Mouse (Mus musculus) c-Kit-negative CD71-positive TER-119-positive erythroid progenitor cells, embryonic 14.5 days (primary cell): ENCODE data around the gene Dach1.

Source experiments
- DNase-seq: peaks from one replicate; pipeline ENCODE4 v3.0.0-alpha.2; 2013; ENCODE audit warnings: low read depth, low spot score

Dach1 gene

GRCm38 (mm10) chr14:98108764-98109163 is 60.8 kb downstream of the Dach1 start:
- DNase-seq, result no peak

- no peak for DNase-seq
These were observed 63.4 kb downstream of the Dach1 start for GRCm38 (mm10) chr14:98106208-98106607.

- DNase-seq, result no peak
These were observed 65.1 kb downstream of the Dach1 start for GRCm38 (mm10) chr14:98104314-98104955.

- no peak for DNase-seq
These were observed 74.3 kb downstream of the Dach1 start for GRCm38 (mm10) chr14:98095229-98095628.

GRCm38 (mm10) chr14:98089246-98089645 is 80.3 kb downstream of the Dach1 start:
- no peak for DNase-seq

GRCm38 (mm10) chr14:98087355-98087754 is 82.2 kb downstream of the Dach1 start:
- DNase-seq, result no peak

- DNase-seq, result no peak
These were observed 82.8 kb downstream of the Dach1 start for GRCm38 (mm10) chr14:98086794-98087193.

GRCm38 (mm10) chr14:98085141-98085540 is 84.4 kb downstream of the Dach1 start:
- DNase-seq, result no peak

GRCm38 (mm10) chr14:98084720-98085119 is 84.8 kb downstream of the Dach1 start:
- no peak for DNase-seq

GRCm38 (mm10) chr14:98083419-98083818 is 86.1 kb downstream of the Dach1 start:
- no peak for DNase-seq

GRCm38 (mm10) chr14:98080014-98080413 is 89.6 kb downstream of the Dach1 start:
- DNase-seq, result no peak

- DNase-seq, result no peak
These were observed 91.6 kb downstream of the Dach1 start for GRCm38 (mm10) chr14:98077996-98078395.

GRCm38 (mm10) chr14:98073421-98074080 is 96.0 kb downstream of the Dach1 start:
- no peak for DNase-seq

GRCm38 (mm10) chr14:98072647-98073420 is 96.7 kb downstream of the Dach1 start:
- DNase-seq, result no peak

GRCm38 (mm10) chr14:98071877-98072276 is 97.7 kb downstream of the Dach1 start:
- DNase-seq, result no peak

GRCm38 (mm10) chr14:98067273-98067905 is 102.2 kb downstream of the Dach1 start:
- DNase-seq, result no peak

- DNase-seq, result no peak
These were observed 105.4 kb downstream of the Dach1 start for GRCm38 (mm10) chr14:98064190-98064589.

GRCm38 (mm10) chr14:98049329-98049728 is 120.2 kb downstream of the Dach1 start:
- no peak for DNase-seq

- no peak for DNase-seq
These were observed 121.2 kb downstream of the Dach1 start for GRCm38 (mm10) chr14:98048403-98048802.

GRCm38 (mm10) chr14:98047670-98048069 is 121.9 kb downstream of the Dach1 start:
- DNase-seq, result no peak

- no peak for DNase-seq
These were observed 122.6 kb downstream of the Dach1 start for GRCm38 (mm10) chr14:98046960-98047359.

GRCm38 (mm10) chr14:98038524-98038923 is 131.0 kb downstream of the Dach1 start:
- DNase-seq, result no peak
